ENCODE assay signal across 13 mouse cellular contexts in the genomic region with DNA sequence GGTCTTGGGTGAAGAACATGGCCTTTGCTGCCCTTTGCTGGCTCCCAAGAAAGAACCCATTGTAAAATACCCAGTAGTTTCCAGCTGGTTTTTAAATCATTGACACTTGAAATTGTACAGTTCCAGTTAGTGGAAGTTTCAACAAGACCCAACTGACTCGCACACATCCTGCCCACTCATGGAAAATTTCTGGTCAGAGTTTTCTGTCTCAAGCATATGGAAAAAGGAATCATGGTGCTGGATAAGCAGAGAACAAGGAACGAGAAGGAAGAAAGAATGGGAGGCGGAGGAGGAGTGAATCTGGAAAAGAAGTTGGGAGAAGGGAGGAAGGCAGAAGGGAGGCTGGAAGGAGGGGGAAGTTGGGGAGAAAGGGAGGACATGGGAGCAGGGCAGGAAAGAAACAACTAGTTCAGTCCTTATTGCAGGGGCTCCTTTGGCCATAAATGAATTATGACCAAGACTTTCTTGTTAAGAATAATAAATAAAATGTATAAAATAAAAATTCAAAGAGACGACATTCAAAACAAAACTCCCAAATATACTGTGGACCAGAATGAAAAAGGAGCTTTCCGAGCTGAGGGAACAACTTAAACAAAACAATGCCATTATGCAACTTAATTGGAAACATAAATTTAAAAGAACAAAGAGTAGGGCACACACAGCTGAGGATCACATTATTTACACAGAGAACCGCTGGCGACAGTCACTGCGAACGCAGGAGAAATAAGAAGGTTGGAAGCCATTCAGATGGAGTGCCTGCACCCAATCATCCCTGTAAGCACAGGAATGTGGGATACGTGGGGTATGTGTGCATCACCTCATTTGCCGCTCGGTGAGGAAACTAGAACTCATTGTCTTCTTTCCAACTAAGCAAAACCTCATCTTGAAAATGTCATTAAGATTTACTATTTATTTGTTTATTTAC.
DNase-seq lines count a peak whose midpoint lies in the region; ATAC-seq and TF ChIP-seq lines count a peak whose summit lies in the region.
"Had no signal": no experiment of that assay in that cellular context is flagged by ENCODE, and none has a peak within 500 bp of the region (broad histone marks: within the 10 kb centered on the region; RNA-seq: fewer than 3 reads in every experiment).

No protein-coding gene starts in this region.

- 68% methylated on average over 12 of the region's 12 CpGs for WGBS in heart, embryonic 12.5 days
- 51% methylated on average over 12 of the region's 12 CpGs for WGBS in limb, embryonic 12.5 days
- WGBS in limb, embryonic 10.5 days, result 74% methylated on average over 12 of the region's 12 CpGs

- H3K9ac ChIP-seq in heart, embryonic 12.5 days, result no peak overlapping the region
- no peak overlapping the region for H3K9ac ChIP-seq in limb, embryonic 12.5 days (replicated peaks)
- H3K9ac ChIP-seq: liver, embryonic 15.5 days had no signal

- H3K9me3 ChIP-seq in heart, embryonic 12.5 days (replicated peaks), result no peaks in the 10 kb centered on the region
- H3K9me3 ChIP-seq in limb, embryonic 12.5 days, result no peaks in the 10 kb centered on the region
- H3K9me3 ChIP-seq in limb, embryonic 10.5 days (replicated peaks), result no peaks in the 10 kb centered on the region
- H3K9me3 ChIP-seq: liver, embryonic 15.5 days had no signal

- H3K27me3 ChIP-seq in heart, embryonic 12.5 days (replicated peaks), result no peaks in the 10 kb centered on the region
- no peaks in the 10 kb centered on the region for H3K27me3 ChIP-seq in limb, embryonic 12.5 days
- no peaks in the 10 kb centered on the region for H3K27me3 ChIP-seq in limb, embryonic 10.5 days (ENCODE audit: low read depth, poor library complexity, severe bottlenecking)
- H3K27me3 ChIP-seq: liver, embryonic 15.5 days had no signal

- no peak for DNase-seq in heart, postnatal 25 days (ENCODE audit: low spot score)
- DNase-seq in limb, embryonic 10.5 days (ENCODE audit: low spot score), result no peak
- DNase-seq in cerebellum, adult 8-10 months, result no peak
- DNase-seq in adrenal gland, adult 2 months, result no peak
- DNase-seq: cerebellum, postnatal 36 days; right cerebral cortex, adult 18-20 months; thymus, adult 2 months had no signal

- intact Hi-C loops in heart, postnatal 25 days (cut with DNase I), result loop anchor here (5.0 kb wide), 1 partner anchor 44 kb away; no protein-coding TSS in a partner anchor

- no peak overlapping the region for H3K4me2 ChIP-seq in heart, embryonic 12.5 days
- H3K4me2 ChIP-seq in limb, embryonic 12.5 days, result no peak overlapping the region
- H3K4me2 ChIP-seq: liver, embryonic 15.5 days; midbrain, embryonic 11.5 days had no signal

- TF ChIP-seq CTCF in embryonic fibroblast, embryonic 13.5 days (IDR thresholded peaks at IDR 0.05; ENCODE audit: borderline replicate concordance, insufficient read depth, low read length), result no peak

- peak overlapping the region; percentile 77 for H3K27ac ChIP-seq in heart, embryonic 12.5 days (ENCODE audit: poor library complexity, severe bottlenecking)
- peak overlapping the region; percentile 45 for H3K27ac ChIP-seq in limb, embryonic 12.5 days
- H3K27ac ChIP-seq in limb, embryonic 10.5 days, result no peak overlapping the region
- H3K27ac ChIP-seq in embryonic fibroblast, embryonic 13.5 days (ENCODE audit: insufficient read depth, low read length), result 0 out of 2 replicates have a peak overlapping the region, but pooled peaks have one; percentile 25
- H3K27ac ChIP-seq: liver, embryonic 15.5 days had no signal

- H3K36me3 ChIP-seq in heart, embryonic 12.5 days, result no peaks in the 10 kb centered on the region
- no peaks in the 10 kb centered on the region for H3K36me3 ChIP-seq in limb, embryonic 12.5 days
- no peaks in the 10 kb centered on the region for H3K36me3 ChIP-seq in limb, embryonic 10.5 days
- H3K36me3 ChIP-seq: liver, embryonic 15.5 days had no signal

- ATAC-seq in heart, embryonic 12.5 days (ENCODE audit: insufficient number of reproducible peaks, low FRiP score), result peak; percentile 53; the same call in 1 of the 2 replicates
- no peak for ATAC-seq in limb, embryonic 12.5 days (ENCODE audit: insufficient number of reproducible peaks, insufficient read depth, low FRiP score, low TSS enrichment, low read depth)
- ATAC-seq: hindbrain, embryonic 16.5 days had no signal

- no peak overlapping the region for H3K4me3 ChIP-seq in heart, embryonic 12.5 days
- H3K4me3 ChIP-seq in limb, embryonic 12.5 days (replicated peaks), result no peak overlapping the region
- H3K4me3 ChIP-seq in limb, embryonic 10.5 days, result no peak overlapping the region
- no peak overlapping the region for H3K4me3 ChIP-seq in embryonic fibroblast, embryonic 13.5 days (ENCODE audit: insufficient read depth, low read length)
- H3K4me3 ChIP-seq: liver, embryonic 15.5 days had no signal

- peaks cover 7% of the 10 kb centered on the region for H3K4me1 ChIP-seq in heart, embryonic 12.5 days (replicated peaks)
- H3K4me1 ChIP-seq in limb, embryonic 12.5 days (replicated peaks), result peaks cover 4% of the 10 kb centered on the region
- H3K4me1 ChIP-seq in limb, embryonic 10.5 days, result peaks cover 8% of the 10 kb centered on the region; the same call in 1 of the 2 replicates
- H3K4me1 ChIP-seq in embryonic fibroblast, embryonic 13.5 days (ENCODE audit: control insufficient read depth, insufficient read depth, low read length), result peaks cover 14% of the 10 kb centered on the region
- H3K4me1 ChIP-seq: liver, embryonic 15.5 days had no signal

- TF ChIP-seq POLR2A in embryonic fibroblast, embryonic 13.5 days (IDR thresholded peaks at IDR 0.05; ENCODE audit: low read depth, low read length), result no peak
